Mouse (Mus musculus) cerebellum, adult 9-10 months (tissue): ENCODE data around the gene Tlk2.

Source experiments
- DNase-seq: peaks from one replicate; pipeline ENCODE4 v3.0.0; 2022

Gene Tlk2

GRCm38 (mm10) chr11:105317769-105318168 is 139.2 kb downstream of the Tlk2 start:
- no peak for DNase-seq

- no peak for DNase-seq
Measured at GRCm38 (mm10) chr11:105321090-105321489, 142.5 kb downstream of the Tlk2 start.

GRCm38 (mm10) chr11:105323530-105323929 is 144.9 kb downstream of the Tlk2 start:
- no peak for DNase-seq

GRCm38 (mm10) chr11:105327101-105327500 is 148.5 kb downstream of the Tlk2 start:
- DNase-seq: no peak

GRCm38 (mm10) chr11:105329962-105330361 is 151.4 kb downstream of the Tlk2 start:
- DNase-seq: no peak

DNA sequence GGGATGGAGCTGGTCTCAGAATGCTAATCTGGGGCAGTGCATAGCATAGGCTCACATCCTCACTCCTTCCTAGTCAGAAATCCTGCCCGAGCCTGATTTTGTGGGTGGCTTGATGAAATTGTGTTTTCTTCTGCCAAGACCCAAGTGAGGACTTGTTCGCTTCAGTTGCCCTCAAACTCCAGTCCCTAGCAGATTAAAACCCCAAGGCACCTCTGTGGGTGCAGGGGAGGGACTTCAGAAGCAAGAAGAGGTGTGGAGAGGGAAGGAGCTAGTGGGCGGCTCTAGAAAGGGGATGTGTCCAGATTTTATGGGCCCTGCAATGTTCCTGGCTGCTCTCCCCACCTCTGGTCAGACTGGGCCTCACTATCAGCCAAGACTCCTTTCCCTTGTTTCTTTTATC is 152.5 kb downstream of the Tlk2 start:
- no peak for DNase-seq

- DNase-seq: no peak
Measured at GRCm38 (mm10) chr11:105331732-105332131, 153.1 kb downstream of the Tlk2 start.

DNA sequence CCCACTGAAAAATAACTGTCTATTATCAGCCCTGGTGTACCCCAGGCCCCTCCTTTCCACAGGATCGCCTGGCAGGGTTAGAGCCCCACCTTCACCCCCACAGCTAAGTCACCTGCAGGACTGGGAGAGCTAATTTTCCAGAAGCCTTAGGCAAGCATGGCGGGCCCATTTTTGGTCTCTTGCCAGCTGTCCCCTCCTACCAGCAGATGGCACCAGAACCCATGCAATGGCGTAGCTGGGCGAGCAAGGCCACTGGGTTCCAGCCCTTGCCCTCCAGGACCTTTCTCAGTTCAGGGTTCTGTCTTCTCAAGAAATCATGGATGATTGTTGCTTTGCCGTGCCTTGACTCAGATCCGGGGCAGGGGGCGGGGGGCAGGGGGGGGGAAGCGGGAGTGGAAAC is 153.9 kb downstream of the Tlk2 start:
- peak; percentile 68 for DNase-seq
